Mouse (Mus musculus): ENCODE data around the gene Trmt1.

Trmt1 gene

GRCm38 (mm10) chr8:84735597-84735996 lies 49.5 kb downstream of the Trmt1 start:
- Histone ChIP-seq H3K36me3 (ENCODE audit: control insufficient read depth, insufficient read depth, low read length, poor library complexity, severe bottlenecking) (no peaks in the 10 kb centered on the region), H3K27me3 (ENCODE audit: control insufficient read depth, insufficient read depth, low read length, poor library complexity, severe bottlenecking) (no peaks in the 10 kb centered on the region)
- no peak for DNase-seq (ENCODE audit: low read depth, low spot score)

GRCm38 (mm10) chr8:84736521-84736920 lies 50.4 kb downstream of the Trmt1 start:
- DNase-seq (ENCODE audit: low read depth, low spot score), result no peak
- no peaks in the 10 kb centered on the region for H3K36me3 ChIP-seq (ENCODE audit: control insufficient read depth, insufficient read depth, low read length, poor library complexity, severe bottlenecking)
- H3K27me3 ChIP-seq (ENCODE audit: control insufficient read depth, insufficient read depth, low read length, poor library complexity, severe bottlenecking), result no peaks in the 10 kb centered on the region

DNA sequence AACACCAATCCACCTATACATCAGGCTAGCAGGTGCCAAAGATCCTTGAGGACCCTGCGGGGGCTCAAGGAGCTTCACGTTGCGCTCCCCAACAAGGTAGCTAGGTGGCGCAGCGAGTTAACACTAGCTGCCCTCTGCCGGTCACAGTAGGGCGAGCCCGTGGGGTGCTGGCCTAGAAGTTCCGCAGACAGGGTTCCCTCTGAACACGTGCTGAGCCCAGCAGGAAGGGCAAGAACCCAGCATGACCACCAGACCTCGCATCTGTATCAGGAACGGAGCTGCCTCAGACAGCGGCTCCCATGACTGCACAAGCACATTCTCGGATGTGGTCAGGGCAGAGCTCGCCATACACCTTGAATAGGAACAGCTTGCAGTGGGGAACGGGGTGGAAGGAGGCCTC lies 51.5 kb downstream of the Trmt1 start:
- Histone ChIP-seq H3K36me3 (ENCODE audit: control insufficient read depth, insufficient read depth, low read length, poor library complexity, severe bottlenecking) (no peaks in the 10 kb centered on the region), H3K27me3 (ENCODE audit: control insufficient read depth, insufficient read depth, low read length, poor library complexity, severe bottlenecking) (no peaks in the 10 kb centered on the region)
- DNase-seq (ENCODE audit: low read depth, low spot score), result peak; percentile 90

GRCm38 (mm10) chr8:84738266-84738665 lies 52.2 kb downstream of the Trmt1 start:
- H3K36me3 ChIP-seq (ENCODE audit: control insufficient read depth, insufficient read depth, low read length, poor library complexity, severe bottlenecking), result no peaks in the 10 kb centered on the region
- H3K27me3 ChIP-seq (ENCODE audit: control insufficient read depth, insufficient read depth, low read length, poor library complexity, severe bottlenecking), result no peaks in the 10 kb centered on the region
- no peak for DNase-seq (ENCODE audit: low read depth, low spot score)

GRCm38 (mm10) chr8:84738715-84739400 lies 52.8 kb downstream of the Trmt1 start:
- Histone ChIP-seq H3K36me3 (ENCODE audit: control insufficient read depth, insufficient read depth, low read length, poor library complexity, severe bottlenecking) (no peaks in the 10 kb centered on the region), H3K27me3 (ENCODE audit: control insufficient read depth, insufficient read depth, low read length, poor library complexity, severe bottlenecking) (no peaks in the 10 kb centered on the region)
- no peak for DNase-seq (ENCODE audit: low read depth, low spot score)

DNA sequence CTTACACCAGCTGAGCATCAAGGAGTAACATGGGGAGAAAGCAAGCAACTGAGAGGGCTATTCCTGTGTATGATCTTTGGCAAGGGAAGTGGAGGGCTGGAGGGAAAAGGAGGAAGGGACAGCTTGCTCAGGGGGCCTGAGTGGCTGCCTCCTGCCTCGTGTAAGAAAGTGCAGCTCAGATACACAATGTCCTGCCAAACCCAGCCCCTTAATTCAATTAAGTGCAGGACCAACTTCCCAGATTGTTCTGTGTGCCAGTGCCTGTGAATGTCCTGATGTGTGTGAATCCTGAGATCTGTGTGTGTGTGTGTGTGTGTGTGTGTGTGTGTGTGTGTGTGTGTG lies 53.3 kb downstream of the Trmt1 start:
- DNase-seq (ENCODE audit: low read depth, low spot score), result no peak
- H3K36me3 ChIP-seq (ENCODE audit: control insufficient read depth, insufficient read depth, low read length, poor library complexity, severe bottlenecking), result no peaks in the 10 kb centered on the region
- no peaks in the 10 kb centered on the region for H3K27me3 ChIP-seq (ENCODE audit: control insufficient read depth, insufficient read depth, low read length, poor library complexity, severe bottlenecking)

DNA sequence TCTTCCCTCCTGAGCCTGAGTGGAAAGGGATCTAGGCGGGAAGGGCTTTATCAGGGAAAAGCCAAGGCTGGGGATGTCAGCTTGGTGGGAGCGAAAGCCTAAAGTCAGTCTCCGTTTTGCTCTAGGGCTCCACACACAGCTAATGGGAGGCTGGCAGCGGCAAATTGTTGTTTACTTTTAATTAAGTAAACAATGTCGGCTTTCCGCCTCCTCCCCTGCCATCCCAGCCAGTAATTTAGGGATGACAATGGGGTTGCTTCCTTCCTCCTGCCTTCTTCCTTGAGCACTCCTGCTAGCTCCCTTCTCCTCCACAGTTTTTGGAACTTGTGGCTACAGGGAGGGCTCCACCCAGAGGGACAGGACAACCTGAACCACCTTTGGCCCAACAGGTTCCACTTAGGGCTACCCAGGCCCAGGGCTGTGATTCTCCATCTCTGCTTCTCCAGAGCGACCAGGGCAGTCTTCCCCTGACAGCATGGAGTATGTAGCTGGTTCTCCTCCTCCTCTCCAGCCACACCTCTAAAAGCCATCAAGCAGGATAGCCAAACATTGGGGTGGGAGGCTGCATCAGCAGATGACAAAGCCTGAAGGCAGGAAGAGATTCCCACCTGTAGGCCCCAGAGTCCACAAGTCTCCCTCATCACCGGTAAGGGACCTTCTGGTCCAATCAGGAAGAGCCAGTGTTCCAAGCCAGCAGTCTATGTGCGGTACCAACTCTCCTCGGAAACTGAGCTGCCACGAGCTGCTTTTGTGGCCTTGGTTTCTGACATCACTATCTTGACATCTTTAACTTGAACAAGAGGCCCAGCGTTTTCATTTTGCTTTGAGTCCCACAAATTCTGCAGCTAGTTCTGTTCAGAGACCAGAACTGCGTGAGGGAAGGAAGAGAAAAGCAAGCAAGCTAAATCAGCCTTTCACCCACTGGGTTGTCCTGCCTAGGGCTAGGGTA lies 55.1 kb downstream of the Trmt1 start:
- DNase-seq (ENCODE audit: low read depth, low spot score), result no peak
- H3K36me3 ChIP-seq (ENCODE audit: control insufficient read depth, insufficient read depth, low read length, poor library complexity, severe bottlenecking), result no peaks in the 10 kb centered on the region

GRCm38 (mm10) chr8:84742171-84743053 lies 56.3 kb downstream of the Trmt1 start:
- H3K27me3 ChIP-seq (ENCODE audit: control insufficient read depth, insufficient read depth, low read length, poor library complexity, severe bottlenecking), result no peaks in the 10 kb centered on the region
- H3K36me3 ChIP-seq (ENCODE audit: control insufficient read depth, insufficient read depth, low read length, poor library complexity, severe bottlenecking), result no peaks in the 10 kb centered on the region
- DNase-seq (ENCODE audit: low read depth, low spot score), result no peak

More for the DNA sequence above, 55.1 kb downstream of the Trmt1 start:
- no peaks in the 10 kb centered on the region for H3K27me3 ChIP-seq (ENCODE audit: control insufficient read depth, insufficient read depth, low read length, poor library complexity, severe bottlenecking)

DNA sequence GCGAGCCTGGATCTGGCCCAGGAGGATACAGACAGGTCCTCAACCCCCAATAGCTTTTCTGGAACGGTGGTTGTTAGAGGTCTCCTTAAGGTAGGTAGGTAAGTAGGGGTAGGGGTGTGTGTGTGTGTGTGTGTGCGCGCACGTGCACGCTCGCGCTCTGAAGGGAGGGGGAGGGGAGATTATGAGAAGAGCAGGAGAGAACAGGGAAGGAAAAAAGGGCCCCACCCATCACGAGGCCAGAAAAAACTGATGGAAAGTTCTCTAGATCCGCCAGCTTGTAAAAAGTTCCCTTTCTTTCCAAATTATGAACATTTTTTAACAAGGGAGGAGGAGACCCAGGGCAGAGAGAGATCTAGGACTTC lies 56.9 kb downstream of the Trmt1 start:
- DNase-seq (ENCODE audit: low read depth, low spot score), result no peak
- Histone ChIP-seq H3K36me3 (ENCODE audit: control insufficient read depth, insufficient read depth, low read length, poor library complexity, severe bottlenecking) (no peaks in the 10 kb centered on the region), H3K27me3 (ENCODE audit: control insufficient read depth, insufficient read depth, low read length, poor library complexity, severe bottlenecking) (no peaks in the 10 kb centered on the region)

DNA sequence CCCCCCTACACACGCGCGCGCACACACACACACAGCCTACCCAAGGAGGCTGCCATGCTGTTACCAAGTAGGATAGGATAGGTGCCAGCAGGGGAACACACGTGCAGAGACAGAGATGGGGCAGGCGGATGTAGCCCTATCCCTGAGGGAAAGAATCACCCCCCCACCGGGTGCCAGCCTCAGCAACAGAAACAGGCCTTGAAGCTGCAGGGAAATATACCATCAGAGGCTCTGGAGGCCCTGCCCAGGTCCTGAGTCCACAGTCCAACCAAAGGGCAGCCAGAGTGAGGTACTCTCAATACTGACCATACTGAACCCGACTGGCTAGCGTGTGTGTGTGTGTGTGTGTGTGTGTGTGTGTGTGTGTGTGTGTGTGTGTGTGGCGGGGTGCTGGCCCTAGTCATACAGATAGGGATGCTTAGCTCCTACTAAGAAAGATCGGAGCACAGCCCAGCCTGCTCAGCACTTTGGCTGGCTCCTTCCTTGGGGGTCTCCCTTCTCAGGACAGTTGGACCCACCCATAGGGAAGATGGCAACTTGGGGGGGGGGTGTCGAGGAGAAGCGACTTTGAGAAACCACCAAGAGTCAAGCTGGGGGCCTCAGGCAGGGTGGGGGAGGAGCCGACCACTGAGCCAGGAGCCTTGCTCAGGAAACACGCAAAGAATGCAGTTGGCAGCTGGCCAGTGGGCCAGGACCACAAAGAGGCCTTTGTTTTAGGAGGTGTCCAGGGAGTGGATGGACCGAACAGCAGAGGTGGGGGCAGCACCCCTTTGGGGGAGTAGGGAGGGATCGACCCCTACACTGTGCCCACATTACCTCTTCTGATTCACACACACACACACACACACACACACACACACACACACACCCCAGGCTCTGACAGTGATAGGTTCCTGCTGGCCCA lies 57.7 kb downstream of the Trmt1 start:
- H3K27me3 ChIP-seq (ENCODE audit: control insufficient read depth, insufficient read depth, low read length, poor library complexity, severe bottlenecking), result no peaks in the 10 kb centered on the region
- no peak for DNase-seq (ENCODE audit: low read depth, low spot score)
- H3K36me3 ChIP-seq (ENCODE audit: control insufficient read depth, insufficient read depth, low read length, poor library complexity, severe bottlenecking), result no peaks in the 10 kb centered on the region

DNA sequence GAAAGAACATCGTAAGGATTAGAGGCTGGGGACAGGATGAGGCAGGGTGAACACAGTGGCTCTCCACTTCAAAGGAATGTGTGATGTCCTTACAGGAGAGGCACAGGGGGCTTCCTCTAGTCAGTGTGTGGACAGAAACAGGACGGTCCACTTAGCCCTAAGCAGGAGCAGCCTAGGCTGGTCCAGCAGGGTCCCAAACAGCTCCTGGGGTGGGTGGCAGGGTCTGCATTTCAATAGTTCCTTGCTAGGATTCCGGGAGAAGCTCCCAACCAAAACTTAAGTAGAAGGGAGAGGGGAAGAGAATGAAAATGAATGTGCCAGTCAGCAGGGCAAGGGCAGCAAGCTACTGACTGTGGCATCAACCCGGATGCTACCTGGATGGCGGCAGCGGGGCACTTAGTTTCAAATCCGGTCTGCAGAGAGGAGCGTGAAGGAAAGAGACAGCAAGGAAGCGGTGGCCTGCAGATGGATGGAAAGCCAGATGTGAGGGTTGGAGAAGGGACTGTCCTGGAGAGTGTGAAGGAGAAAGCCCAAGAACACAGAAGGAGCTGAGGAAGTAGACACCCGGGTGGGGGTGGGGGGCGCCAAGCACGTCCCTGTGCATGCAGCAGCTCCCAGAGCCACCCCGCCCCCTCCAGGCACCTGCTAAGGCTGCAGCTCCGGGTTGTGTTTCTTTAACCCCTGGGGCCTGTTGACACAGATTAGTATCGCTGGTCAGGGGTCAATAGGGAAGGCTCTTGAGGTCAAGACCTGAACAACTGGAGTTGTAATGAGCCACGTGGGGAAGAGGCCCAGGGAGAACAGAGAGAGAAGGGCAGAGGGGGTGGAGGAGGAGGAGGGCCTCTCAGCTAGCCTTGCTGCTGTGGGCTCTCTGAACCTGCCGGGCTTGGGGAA lies 59.2 kb downstream of the Trmt1 start:
- peak; percentile 18 for DNase-seq (ENCODE audit: low read depth, low spot score)
- no peaks in the 10 kb centered on the region for H3K36me3 ChIP-seq (ENCODE audit: control insufficient read depth, insufficient read depth, low read length, poor library complexity, severe bottlenecking)
- H3K27me3 ChIP-seq (ENCODE audit: control insufficient read depth, insufficient read depth, low read length, poor library complexity, severe bottlenecking), result no peaks in the 10 kb centered on the region

Measured in splenic B cell, adult 2 months (primary cell).